Mouse (Mus musculus): Measurements from ENCODE around the gene Cldn10. TPM values are rescaled to one million over a fixed set of nuclear protein-coding genes. Genes with fewer than 3 reads are reported as not detected.
A peak's percentile ranks its signal among the peaks of the same experiment; 100 is the strongest.

Gene Cldn10
- polyA plus RNA-seq, 1 experiment = 1.3 TPM

DNA sequence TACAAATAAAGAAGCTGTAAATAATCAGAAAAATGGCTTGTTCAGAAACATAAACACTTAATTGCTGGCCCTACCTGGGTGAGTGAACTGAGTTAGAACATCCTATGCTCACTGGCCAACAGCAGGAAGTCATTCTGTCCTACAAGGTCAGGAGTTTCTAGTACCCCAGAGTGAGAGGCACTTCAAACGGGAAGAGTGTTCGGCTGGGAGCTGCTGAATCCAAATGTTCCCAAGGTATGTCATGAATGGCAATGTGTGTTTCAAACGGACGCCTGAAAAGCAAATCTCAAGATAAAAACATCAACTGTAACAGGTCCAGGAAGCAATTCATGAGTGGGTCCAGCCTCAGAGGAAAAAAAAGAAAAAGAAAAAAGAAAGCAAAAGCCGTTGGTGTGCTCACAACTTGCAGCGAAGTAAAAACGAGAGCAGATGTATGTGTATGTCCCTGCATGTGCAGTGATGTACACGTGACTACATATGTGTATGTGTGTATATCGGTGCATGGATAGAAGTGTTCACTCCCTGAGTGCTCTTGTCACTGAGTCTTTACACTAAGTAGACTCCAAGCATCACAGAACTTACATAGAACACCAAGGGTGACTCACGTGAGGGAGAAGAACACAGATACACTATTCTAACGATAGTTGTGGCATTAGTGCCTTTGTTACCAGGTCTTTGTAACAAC is 62.4 kb downstream of the Cldn10 start:
- 7% methylated on average over 11 of the region's 11 CpGs for WGBS
- H3K4me1 ChIP-seq (ENCODE audit: control insufficient read depth, insufficient read depth, low read length) = peaks cover 2% of the 10 kb centered on the region; the same call in 1 of the 2 replicates
- no peak overlapping the region for H3K4me3 ChIP-seq (replicated peaks; ENCODE audit: control insufficient read depth, low read depth, low read length)
- no peak for TF ChIP-seq POLR2A (IDR thresholded peaks at IDR 0.05; ENCODE audit: borderline replicate concordance, control insufficient read depth, low read depth, low read length)
- no peak for TF ChIP-seq CTCF (IDR thresholded peaks at IDR 0.05; ENCODE audit: control insufficient read depth, insufficient read depth, low read length)
- H3K27ac ChIP-seq (ENCODE audit: control insufficient read depth, insufficient read depth, low read depth, low read length, poor library complexity) = no peak overlapping the region

DNA sequence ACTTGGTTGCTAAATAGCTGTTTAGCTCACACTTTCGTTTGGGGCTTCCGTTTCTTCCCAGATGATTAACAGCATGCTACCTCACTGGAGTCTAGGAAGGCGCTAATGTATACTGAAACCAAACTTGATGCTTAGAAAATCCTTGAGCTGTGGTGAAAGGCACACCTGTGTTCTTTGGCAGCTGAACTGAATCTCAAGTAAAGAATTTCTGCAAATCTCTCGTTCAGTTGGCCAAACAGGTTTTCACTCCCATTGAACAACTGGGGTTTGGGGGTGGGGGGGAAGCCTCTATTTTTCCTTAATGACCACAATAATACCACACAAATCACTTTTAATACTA is 63.0 kb downstream of the Cldn10 start:
- TF ChIP-seq POLR2A (IDR thresholded peaks at IDR 0.05; ENCODE audit: borderline replicate concordance, control insufficient read depth, low read depth, low read length) (no peak), CTCF (IDR thresholded peaks at IDR 0.05; ENCODE audit: control insufficient read depth, insufficient read depth, low read length) (no peak)
- H3K4me3 ChIP-seq (replicated peaks; ENCODE audit: control insufficient read depth, low read depth, low read length) = no peak overlapping the region
- H3K27ac ChIP-seq (ENCODE audit: control insufficient read depth, insufficient read depth, low read depth, low read length, poor library complexity) = no peak overlapping the region
- peaks cover 2% of the 10 kb centered on the region; the same call in 1 of the 2 replicates for H3K4me1 ChIP-seq (ENCODE audit: control insufficient read depth, insufficient read depth, low read length)
- 13% methylated on average over 4 of the region's 4 CpGs for WGBS

DNA sequence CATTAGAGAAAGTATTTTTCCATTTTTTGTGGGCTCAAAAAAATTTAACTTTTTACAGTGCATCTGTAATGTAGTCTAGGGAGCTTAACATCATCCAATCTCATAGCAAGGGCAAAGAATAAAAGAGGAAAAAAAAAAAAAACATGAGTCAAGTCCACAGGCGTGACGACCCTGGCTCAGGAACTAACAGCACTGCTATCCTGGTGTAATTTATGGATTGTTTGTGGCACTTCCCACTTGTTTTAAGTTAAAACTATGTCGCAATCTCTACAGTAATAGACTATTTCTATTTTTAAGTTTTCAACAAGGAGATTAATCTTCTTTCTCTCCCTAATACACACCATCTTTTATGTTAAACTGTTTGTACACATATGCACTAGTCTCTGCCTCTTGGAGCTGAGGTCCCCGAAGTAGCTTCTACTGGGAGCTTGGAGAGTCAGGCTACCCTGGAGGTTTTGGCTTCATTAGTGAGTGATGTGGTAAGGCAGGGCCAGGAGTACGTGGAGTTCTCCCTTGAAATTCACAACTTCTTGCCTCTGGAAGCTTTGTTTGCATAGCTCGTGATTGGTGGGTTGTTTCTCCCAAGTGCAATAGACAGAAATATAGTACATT is 63.9 kb downstream of the Cldn10 start:
- 49% methylated on average over 6 of the region's 6 CpGs for WGBS
- no peak overlapping the region for H3K27ac ChIP-seq (ENCODE audit: control insufficient read depth, insufficient read depth, low read depth, low read length, poor library complexity)
- peaks cover 2% of the 10 kb centered on the region; the same call in 1 of the 2 replicates for H3K4me1 ChIP-seq (ENCODE audit: control insufficient read depth, insufficient read depth, low read length)
- no peak overlapping the region for H3K4me3 ChIP-seq (replicated peaks; ENCODE audit: control insufficient read depth, low read depth, low read length)
- TF ChIP-seq POLR2A (IDR thresholded peaks at IDR 0.05; ENCODE audit: borderline replicate concordance, control insufficient read depth, low read depth, low read length) (no peak), CTCF (IDR thresholded peaks at IDR 0.05; ENCODE audit: control insufficient read depth, insufficient read depth, low read length) (no peak)

DNA sequence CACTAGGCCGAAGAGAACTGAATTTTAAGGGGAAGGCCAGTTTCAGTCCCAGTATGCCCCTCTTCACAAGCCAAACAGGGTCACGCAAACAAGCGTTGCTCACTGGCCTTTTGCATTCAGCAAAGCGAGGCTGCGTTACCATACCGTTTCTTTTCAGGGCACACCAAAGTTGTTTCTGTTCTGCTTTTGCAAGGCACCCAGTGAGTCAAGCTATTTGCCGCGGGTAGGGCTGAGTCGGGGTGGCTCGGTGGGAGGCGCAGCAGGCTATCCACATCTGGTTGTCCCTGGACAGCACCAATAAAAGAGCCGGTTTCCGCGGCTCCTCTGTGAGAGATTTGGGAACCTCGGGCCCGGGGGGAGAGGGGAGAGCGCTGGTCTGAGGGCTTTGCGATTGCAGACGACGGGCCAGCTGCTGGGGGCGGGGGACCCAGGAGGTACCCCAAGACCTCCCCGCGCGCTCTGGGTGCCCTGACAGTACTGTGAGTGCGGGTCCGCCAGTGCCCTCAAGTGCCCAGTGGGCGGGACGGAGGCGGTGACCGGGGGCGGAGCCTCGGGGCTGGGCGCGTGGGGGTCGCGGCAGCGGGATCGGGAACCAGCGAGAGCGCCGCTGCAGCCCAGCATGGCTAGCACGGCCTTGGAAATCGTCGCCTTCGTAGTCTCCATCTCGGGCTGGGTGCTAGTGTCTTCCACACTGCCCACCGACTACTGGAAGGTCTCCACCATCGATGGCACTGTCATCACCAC is 66.8 kb downstream of the Cldn10 start:
- TF ChIP-seq CTCF (IDR thresholded peaks at IDR 0.05; ENCODE audit: control insufficient read depth, insufficient read depth, low read length) (no peak), POLR2A (IDR thresholded peaks at IDR 0.05; ENCODE audit: borderline replicate concordance, control insufficient read depth, low read depth, low read length) (no peak)
- Histone ChIP-seq H3K4me1 (ENCODE audit: control insufficient read depth, insufficient read depth, low read length) (peaks cover 2% of the 10 kb centered on the region; the same call in 1 of the 2 replicates), H3K4me3 (replicated peaks; ENCODE audit: control insufficient read depth, low read depth, low read length) (peak overlapping the region; percentile 72), H3K27ac (ENCODE audit: control insufficient read depth, insufficient read depth, low read depth, low read length, poor library complexity) (peak overlapping the region; percentile 37; the same call in 1 of the 2 replicates)
- WGBS = 1% methylated on average over 48 of the region's 48 CpGs

DNA sequence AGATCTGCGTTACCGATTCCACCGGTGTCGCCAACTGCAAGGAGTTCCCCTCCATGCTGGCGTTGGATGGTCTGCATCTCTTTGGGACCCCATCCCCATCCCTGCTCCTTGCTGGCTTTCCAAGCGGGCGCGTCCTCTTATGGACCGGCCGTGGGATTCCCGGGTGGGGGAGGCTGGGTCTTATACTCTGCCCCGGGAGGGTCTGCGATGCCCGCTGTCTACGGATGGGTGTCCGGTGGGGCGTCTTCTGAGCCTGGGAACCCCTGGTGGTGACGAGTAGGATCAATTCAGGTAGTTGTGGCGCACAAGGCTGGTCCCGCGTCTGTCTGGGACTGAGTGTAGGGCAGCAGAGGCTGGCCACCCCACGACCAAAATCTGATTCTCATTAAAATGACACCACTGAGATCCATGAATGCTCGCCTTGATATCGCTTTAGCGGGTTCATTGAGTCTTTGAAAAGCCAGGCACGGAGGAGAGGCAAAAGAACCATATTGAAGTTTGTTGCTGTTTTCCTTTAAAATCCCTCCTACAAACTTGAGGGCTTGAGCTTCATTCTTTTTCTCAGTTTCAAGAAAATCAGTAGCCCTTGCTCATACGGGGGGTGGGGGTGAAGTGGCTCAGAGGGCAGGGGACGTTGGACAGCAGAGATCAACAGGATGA is 67.6 kb downstream of the Cldn10 start:
- H3K4me3 ChIP-seq (replicated peaks; ENCODE audit: control insufficient read depth, low read depth, low read length) = peak overlapping the region; percentile 72
- peaks cover 2% of the 10 kb centered on the region; the same call in 1 of the 2 replicates for H3K4me1 ChIP-seq (ENCODE audit: control insufficient read depth, insufficient read depth, low read length)
- no peak overlapping the region for H3K27ac ChIP-seq (ENCODE audit: control insufficient read depth, insufficient read depth, low read depth, low read length, poor library complexity)
- TF ChIP-seq CTCF (IDR thresholded peaks at IDR 0.05; ENCODE audit: control insufficient read depth, insufficient read depth, low read length) (peak; percentile 14; the same call in 1 of the 2 replicates), POLR2A (IDR thresholded peaks at IDR 0.05; ENCODE audit: borderline replicate concordance, control insufficient read depth, low read depth, low read length) (no peak)
- 6% methylated on average over 28 of the region's 28 CpGs for WGBS

DNA sequence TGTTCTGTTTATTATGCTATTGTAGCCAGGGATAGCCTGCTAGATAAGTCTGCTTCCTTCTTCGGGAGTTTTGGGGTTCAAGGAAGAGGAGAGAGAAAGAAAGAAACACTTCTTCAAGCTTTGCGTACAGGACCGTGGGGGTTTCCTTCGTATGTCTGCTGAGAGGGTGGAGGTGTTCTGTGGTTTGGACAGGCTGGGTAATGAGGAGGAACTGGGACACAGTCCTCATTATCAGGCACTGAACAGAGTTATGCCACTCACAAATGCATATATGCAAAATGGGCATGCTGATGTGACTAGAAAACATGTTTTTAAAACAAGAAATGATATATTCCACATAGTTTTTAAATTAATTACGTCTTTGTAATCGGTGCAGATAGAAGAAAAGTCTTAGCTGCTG is 68.9 kb downstream of the Cldn10 start:
- peaks cover 2% of the 10 kb centered on the region; the same call in 1 of the 2 replicates for H3K4me1 ChIP-seq (ENCODE audit: control insufficient read depth, insufficient read depth, low read length)
- H3K27ac ChIP-seq (ENCODE audit: control insufficient read depth, insufficient read depth, low read depth, low read length, poor library complexity) = no peak overlapping the region
- no peak overlapping the region for H3K4me3 ChIP-seq (replicated peaks; ENCODE audit: control insufficient read depth, low read depth, low read length)
- TF ChIP-seq CTCF (IDR thresholded peaks at IDR 0.05; ENCODE audit: control insufficient read depth, insufficient read depth, low read length) (no peak), POLR2A (IDR thresholded peaks at IDR 0.05; ENCODE audit: borderline replicate concordance, control insufficient read depth, low read depth, low read length) (no peak)
- 40% methylated on average over 6 of the region's 6 CpGs for WGBS

DNA sequence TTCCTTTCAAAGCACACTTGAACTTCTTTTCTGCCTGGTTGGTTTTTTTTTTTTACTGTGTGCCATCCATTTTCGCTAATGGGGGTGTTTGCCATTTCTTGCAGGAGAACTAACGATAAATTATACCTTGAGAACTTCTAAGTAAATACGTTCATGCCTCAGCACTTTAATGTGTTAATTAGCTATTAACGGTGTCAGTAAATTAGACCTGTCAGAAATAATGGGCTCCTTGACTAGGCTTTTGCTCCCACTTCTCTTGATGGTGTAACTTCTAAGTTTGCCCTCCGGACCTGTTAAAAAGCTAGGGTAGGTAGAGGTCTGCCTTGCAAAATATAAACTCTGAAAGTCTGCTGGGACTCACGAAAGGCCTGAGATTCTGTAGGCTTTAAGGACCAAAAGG is 70.6 kb downstream of the Cldn10 start:
- Histone ChIP-seq H3K27ac (ENCODE audit: control insufficient read depth, insufficient read depth, low read depth, low read length, poor library complexity) (no peak overlapping the region), H3K4me1 (ENCODE audit: control insufficient read depth, insufficient read depth, low read length) (peaks cover 2% of the 10 kb centered on the region; the same call in 1 of the 2 replicates), H3K4me3 (replicated peaks; ENCODE audit: control insufficient read depth, low read depth, low read length) (no peak overlapping the region)
- WGBS = 85% methylated on average over 6 of the region's 6 CpGs
- TF ChIP-seq CTCF (IDR thresholded peaks at IDR 0.05; ENCODE audit: control insufficient read depth, insufficient read depth, low read length) (no peak), POLR2A (IDR thresholded peaks at IDR 0.05; ENCODE audit: borderline replicate concordance, control insufficient read depth, low read depth, low read length) (no peak)

DNA sequence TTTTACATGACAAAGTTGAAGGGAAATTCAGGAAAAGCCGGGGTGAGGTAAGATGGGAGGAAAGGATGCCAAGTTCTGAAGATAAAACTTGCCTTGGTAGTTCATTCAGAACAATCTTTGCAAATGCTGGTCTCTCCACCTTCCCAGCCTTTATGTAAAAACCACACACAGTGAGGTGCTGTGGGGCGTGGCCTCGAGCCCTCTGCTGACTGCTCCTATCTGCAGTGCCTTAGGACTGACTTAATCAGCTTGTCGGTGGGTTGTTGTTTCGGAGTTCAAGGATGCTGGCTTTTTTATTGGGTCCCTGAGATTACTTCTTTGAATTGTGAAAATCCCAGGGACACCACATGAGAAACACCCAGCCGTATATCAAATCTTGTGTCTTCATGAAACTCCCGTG is 74.5 kb downstream of the Cldn10 start:
- TF ChIP-seq CTCF (IDR thresholded peaks at IDR 0.05; ENCODE audit: control insufficient read depth, insufficient read depth, low read length) (no peak), POLR2A (IDR thresholded peaks at IDR 0.05; ENCODE audit: borderline replicate concordance, control insufficient read depth, low read depth, low read length) (no peak)
- Histone ChIP-seq H3K4me1 (ENCODE audit: control insufficient read depth, insufficient read depth, low read length) (no peaks in the 10 kb centered on the region; the same call in 1 of the 2 replicates), H3K27ac (ENCODE audit: control insufficient read depth, insufficient read depth, low read depth, low read length, poor library complexity) (no peak overlapping the region), H3K4me3 (replicated peaks; ENCODE audit: control insufficient read depth, low read depth, low read length) (no peak overlapping the region)
- WGBS = 53% methylated on average over 7 of the region's 7 CpGs
